Mouse (Mus musculus) embryo, embryonic 10.5 days (tissue): ENCODE data around the gene Mturn.

Experiments
- DNase-seq: peaks from one replicate; pipeline ENCODE4 v3.0.0-alpha.2; 2015; ENCODE audit warnings: low spot score

The Mturn gene

GRCm38 (mm10) chr6:54729451-54730105 is 48.2 kb downstream of the Mturn start:
- no peak for DNase-seq

GRCm38 (mm10) chr6:54731726-54732125 is 50.3 kb downstream of the Mturn start:
- DNase-seq, result no peak

- DNase-seq, result no peak
Measured at GRCm38 (mm10) chr6:54732721-54733120, 51.3 kb downstream of the Mturn start.

GRCm38 (mm10) chr6:54736126-54736525 is 54.7 kb downstream of the Mturn start:
- DNase-seq, result no peak

- no peak for DNase-seq
Measured at GRCm38 (mm10) chr6:54737255-54737654, 55.8 kb downstream of the Mturn start.

GRCm38 (mm10) chr6:54737684-54738083 is 56.3 kb downstream of the Mturn start:
- no peak for DNase-seq

GRCm38 (mm10) chr6:54749056-54749455 is 67.6 kb downstream of the Mturn start:
- DNase-seq, result no peak

- DNase-seq, result no peak
Measured at GRCm38 (mm10) chr6:54751621-54752020, 70.2 kb downstream of the Mturn start.

- no peak for DNase-seq
Measured at GRCm38 (mm10) chr6:54752076-54752475, 70.7 kb downstream of the Mturn start.
